Mouse (Mus musculus) left cerebral cortex, adult 8-10 months (tissue): ENCODE measurements at regions not wholly inside any gene's neighbourhood (a gene's known extent, or its start where the extent isn't known, plus 50 kb on each side); places are given as distances from the start of the nearest gene placed in this dataset.

ENCODE experiments used
- DNase-seq, 2 experiments: peaks; one replicate each; pipeline ENCODE4 v3.0.0; 2022; ENCODE audit warnings: low spot score in 2 of 2

- no peak for DNase-seq
These were observed 88.2 kb upstream of the Haao start for GRCm38 (mm10) chr17:83935969-83936368.

GRCm38 (mm10) chr17:83935232-83935631 is 87.5 kb upstream of the Haao start:
- no peak for DNase-seq

- peak in 1 of 2 experiments; percentile 42 for DNase-seq
These were observed 86.0 kb upstream of the Haao start for GRCm38 (mm10) chr17:83933743-83934142.

- no peak for DNase-seq
These were observed 82.6 kb upstream of the Haao start for GRCm38 (mm10) chr17:83930401-83930800.

GRCm38 (mm10) chr17:83927749-83928387 is 80.1 kb upstream of the Haao start:
- no peak for DNase-seq

- DNase-seq, result no peak
These were observed 76.6 kb upstream of the Haao start for GRCm38 (mm10) chr17:83924259-83924922.

GRCm38 (mm10) chr17:83920894-83921293 is 73.1 kb upstream of the Haao start:
- no peak for DNase-seq

- no peak for DNase-seq
These were observed 72.5 kb upstream of the Haao start for GRCm38 (mm10) chr17:83920225-83920624.

- DNase-seq, result no peak
These were observed 70.8 kb upstream of the Haao start for GRCm38 (mm10) chr17:83918413-83919139.

GRCm38 (mm10) chr17:83917781-83918180 is 70.0 kb upstream of the Haao start:
- DNase-seq, result no peak

- no peak for DNase-seq
These were observed 69.0 kb upstream of the Haao start for GRCm38 (mm10) chr17:83916684-83917166.

GRCm38 (mm10) chr17:83915034-83915433 is 67.3 kb upstream of the Haao start:
- no peak for DNase-seq

GRCm38 (mm10) chr17:83914603-83915002 is 66.8 kb upstream of the Haao start:
- DNase-seq, result no peak

- DNase-seq, result no peak
These were observed 66.1 kb upstream of the Haao start for GRCm38 (mm10) chr17:83913711-83914415.

GRCm38 (mm10) chr17:83912421-83912820 is 64.7 kb upstream of the Haao start:
- DNase-seq, result no peak

- no peak for DNase-seq
These were observed 61.0 kb upstream of the Haao start for GRCm38 (mm10) chr17:83908811-83909210.

GRCm38 (mm10) chr17:83907538-83907937 is 59.8 kb upstream of the Haao start:
- no peak for DNase-seq

GRCm38 (mm10) chr17:83906751-83907537 is 59.2 kb upstream of the Haao start:
- DNase-seq, result no peak

GRCm38 (mm10) chr17:83903467-83903866 is 55.7 kb upstream of the Haao start:
- peak in 1 of 2 experiments; percentile 47 for DNase-seq

GRCm38 (mm10) chr17:83902523-83902922 is 54.8 kb upstream of the Haao start:
- no peak for DNase-seq

- DNase-seq, result no peak
These were observed 54.3 kb upstream of the Haao start for GRCm38 (mm10) chr17:83902091-83902490.
